Mouse (Mus musculus) forebrain, postnatal 0 days (tissue): ENCODE measurements at regions not wholly inside any gene's neighbourhood (a gene's known extent, or its start where the extent isn't known, plus 50 kb on each side); places are given as distances from the start of the nearest gene placed in this dataset.

Experiments
- ATAC-seq: fragments of 200-750 bp; cut with Nextera tagmentation; 2 replicates; pipeline ENCODE4 v1.8.0; 2017; ENCODE audit warnings: mild to moderate bottlenecking, moderate library complexity
- DNase-seq: peaks from one replicate; pipeline ENCODE4 v3.0.0-alpha.2; 2015
- H3K27ac ChIP-seq: fragments of 300-500 bp; sonication (generic); 2 replicates; pipeline ENCODE4 v1.5.1; 2014; ENCODE audit warnings: low read depth, mild to moderate bottlenecking, antibody characterized with exemption, low read length, moderate library complexity, mixed read lengths
- H3K27me3 ChIP-seq: fragments of 300-500 bp; sonication (generic); 2 replicates; pipeline ENCODE4 v1.6.1; 2014; ENCODE audit warnings: mild to moderate bottlenecking, low read length, mixed read lengths; ENCODE audit not compliant: insufficient read depth
- H3K36me3 ChIP-seq: fragments of 300-500 bp; sonication (generic); 2 replicates; pipeline ENCODE4 v1.6.1; 2014; ENCODE audit warnings: mild to moderate bottlenecking, moderate library complexity; ENCODE audit not compliant: insufficient read depth
- H3K4me1 ChIP-seq: fragments of 300-500 bp; sonication (generic); 2 replicates; pipeline ENCODE4 v1.6.1; 2014; ENCODE audit warnings: antibody characterized with exemption; ENCODE audit not compliant: insufficient read depth
- H3K4me2 ChIP-seq: fragments of 300-500 bp; sonication (generic); 2 replicates; pipeline ENCODE4 v1.6.1; 2014; ENCODE audit warnings: low read depth, mild to moderate bottlenecking, moderate library complexity
- H3K4me3 ChIP-seq: fragments of 300-500 bp; sonication (generic); 2 replicates; pipeline ENCODE4 v1.5.1; 2014; ENCODE audit warnings: low read depth, low read length, mixed read lengths
- H3K9ac ChIP-seq: fragments of 300-500 bp; sonication (generic); 2 replicates; pipeline ENCODE4 v1.6.1; 2014; ENCODE audit warnings: mild to moderate bottlenecking
- H3K9me3 ChIP-seq: fragments of 300-500 bp; sonication (generic); 2 replicates; pipeline ENCODE4 v1.6.1; 2016; ENCODE audit warnings: low read length
- CTCF ChIP-seq: sonication (generic); IDR thresholded peaks from 2 replicates; pipeline ENCODE4 v1.5.1; 2016; ENCODE audit warnings: antibody characterized with exemption, control low read depth, low read depth
- WGBS: fragments of 180-500 bp; shearing (Covaris S2); extraction: QIAGEN DNeasy Blood & Tissue Kit; methylation state at CpG from one replicate; pipeline ENCODE4 v1.1.7; 2014; 5-methylcytosine and 5-hydroxymethylcytosine counted together

- no peak overlapping the region for H3K27ac ChIP-seq
- H3K4me1 ChIP-seq, result peaks cover 5% of the 10 kb centered on the region; the same call in 1 of the 2 replicates
- H3K27me3 ChIP-seq, result no peaks in the 10 kb centered on the region
- no peaks in the 10 kb centered on the region for H3K9me3 ChIP-seq
- 70% methylated on average over 7 of the region's 7 CpGs for WGBS
- H3K36me3 ChIP-seq, result no peaks in the 10 kb centered on the region
- H3K4me2 ChIP-seq, result no peak overlapping the region
- H3K9ac ChIP-seq, result no peak overlapping the region
- H3K4me3 ChIP-seq, result no peak overlapping the region
- no peak for TF ChIP-seq CTCF
- ATAC-seq (no peak), DNase-seq (no peak)
Measured at GRCm38 (mm10) chr12:71538691-71539090, 229.0 kb downstream of the Dact1 start.

GRCm38 (mm10) chr12:71540279-71540678, 230.6 kb downstream of the Dact1 start:
- H3K36me3 ChIP-seq, result no peaks in the 10 kb centered on the region
- WGBS, result 87% methylated on average over 11 of the region's 11 CpGs
- H3K27ac ChIP-seq, result no peak overlapping the region
- ATAC-seq (no peak), DNase-seq (no peak)
- no peak for TF ChIP-seq CTCF
- no peaks in the 10 kb centered on the region for H3K27me3 ChIP-seq
- H3K4me2 ChIP-seq, result no peak overlapping the region
- no peaks in the 10 kb centered on the region for H3K9me3 ChIP-seq
- H3K4me3 ChIP-seq, result no peak overlapping the region
- H3K9ac ChIP-seq, result no peak overlapping the region
- H3K4me1 ChIP-seq, result peaks cover 5% of the 10 kb centered on the region; the same call in 1 of the 2 replicates

GRCm38 (mm10) chr12:71541961-71542360, 232.3 kb downstream of the Dact1 start:
- DNase-seq (no peak), ATAC-seq (no peak)
- no peaks in the 10 kb centered on the region for H3K9me3 ChIP-seq
- H3K4me2 ChIP-seq, result no peak overlapping the region
- no peaks in the 10 kb centered on the region for H3K36me3 ChIP-seq
- no peak for TF ChIP-seq CTCF
- H3K27ac ChIP-seq, result no peak overlapping the region
- WGBS, result 75% methylated on average over 2 of the region's 2 CpGs
- H3K27me3 ChIP-seq, result no peaks in the 10 kb centered on the region
- peaks cover 5% of the 10 kb centered on the region; the same call in 1 of the 2 replicates for H3K4me1 ChIP-seq
- no peak overlapping the region for H3K9ac ChIP-seq
- no peak overlapping the region for H3K4me3 ChIP-seq

GRCm38 (mm10) chr12:71543571-71544119, 234.0 kb downstream of the Dact1 start:
- 62% methylated on average over 7 of the region's 7 CpGs for WGBS
- ATAC-seq, result no peak
- no peak for DNase-seq
- no peak overlapping the region for H3K9ac ChIP-seq
- H3K4me3 ChIP-seq, result no peak overlapping the region
- TF ChIP-seq CTCF, result no peak
- no peak overlapping the region for H3K27ac ChIP-seq
- H3K36me3 ChIP-seq, result no peaks in the 10 kb centered on the region
- H3K4me2 ChIP-seq, result no peak overlapping the region
- no peaks in the 10 kb centered on the region for H3K27me3 ChIP-seq
- no peaks in the 10 kb centered on the region for H3K9me3 ChIP-seq
- H3K4me1 ChIP-seq, result peaks cover 5% of the 10 kb centered on the region; the same call in 1 of the 2 replicates

GRCm38 (mm10) chr12:71544401-71545159, 234.9 kb downstream of the Dact1 start:
- Histone ChIP-seq H3K9ac (no peak overlapping the region), H3K27me3 (no peaks in the 10 kb centered on the region), H3K4me2 (no peak overlapping the region), H3K36me3 (no peaks in the 10 kb centered on the region), H3K27ac (no peak overlapping the region), H3K4me3 (no peak overlapping the region), H3K4me1 (peaks cover 5% of the 10 kb centered on the region; the same call in 1 of the 2 replicates), H3K9me3 (no peaks in the 10 kb centered on the region)
- DNase-seq (no peak), ATAC-seq (0 out of 2 replicates have a peak, but pooled peaks have one; percentile 12)
- 57% methylated on average over 8 of the region's 8 CpGs for WGBS
- no peak for TF ChIP-seq CTCF

DNA sequence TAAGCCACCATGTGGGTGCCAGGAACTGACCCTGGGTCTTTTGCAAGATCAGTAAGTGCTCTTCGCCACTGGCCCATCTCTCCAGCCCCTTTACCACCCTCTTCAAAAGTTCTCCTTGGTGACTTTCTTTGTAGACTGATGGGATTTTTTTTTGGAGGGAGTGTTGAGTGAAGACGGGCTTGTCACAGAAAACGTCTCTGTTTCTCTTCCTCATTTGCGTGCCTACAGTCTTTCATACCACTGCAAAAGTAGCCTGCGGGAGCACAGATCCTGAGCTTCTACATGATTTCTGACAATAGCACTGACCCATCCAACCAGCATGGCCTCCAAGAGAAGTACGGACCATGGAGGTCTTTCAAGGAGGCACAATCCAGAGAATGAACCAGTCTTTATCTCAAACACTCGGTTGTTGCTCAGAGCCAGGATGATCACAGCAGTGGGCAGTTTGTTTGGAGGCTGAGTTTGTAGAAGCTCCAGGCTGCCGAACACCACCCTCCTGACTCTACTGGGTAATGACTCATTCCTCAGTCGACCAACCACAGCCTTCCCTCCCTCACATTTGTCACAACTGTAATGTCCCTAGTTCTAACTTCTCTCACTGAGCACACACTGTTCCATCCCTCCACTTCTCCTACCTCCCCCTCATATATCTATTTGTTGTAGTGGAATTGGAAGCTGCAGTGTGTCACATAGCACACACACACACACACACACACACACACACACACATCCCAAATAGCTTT, 237.0 kb downstream of the Dact1 start:
- TF ChIP-seq CTCF, result no peak
- no peak for ATAC-seq
- DNase-seq, result no peak
- Histone ChIP-seq H3K27ac (no peak overlapping the region), H3K4me2 (no peak overlapping the region), H3K9ac (no peak overlapping the region), H3K9me3 (no peaks in the 10 kb centered on the region), H3K4me1 (peaks cover 5% of the 10 kb centered on the region; the same call in 1 of the 2 replicates), H3K27me3 (no peaks in the 10 kb centered on the region), H3K4me3 (no peak overlapping the region), H3K36me3 (no peaks in the 10 kb centered on the region)
- 89% methylated on average over 9 of the region's 9 CpGs for WGBS

- Histone ChIP-seq H3K4me2 (no peak overlapping the region), H3K4me1 (no peaks in the 10 kb centered on the region), H3K27me3 (no peaks in the 10 kb centered on the region), H3K4me3 (no peak overlapping the region), H3K9me3 (no peaks in the 10 kb centered on the region), H3K27ac (no peak overlapping the region), H3K9ac (no peak overlapping the region), H3K36me3 (no peaks in the 10 kb centered on the region)
- TF ChIP-seq CTCF, result no peak
- peak; percentile 68 for DNase-seq
- peak; percentile 32; the same call in 1 of the 2 replicates for ATAC-seq
- 26% methylated on average over 6 of the region's 6 CpGs for WGBS
Measured at GRCm38 (mm10) chr12:71549336-71549735, 239.7 kb downstream of the Dact1 start.
